Mouse (Mus musculus) G1E (cell line): ENCODE measurements around the gene Msx3.

Experiments used
- CTCF ChIP-seq: IDR thresholded peaks from 2 replicates; pipeline ENCODE4 v1.5.1; 2012; ENCODE audit warnings: low read depth, low read length, inconsistent platforms, mixed read lengths
- GATA1 ChIP-seq: IDR thresholded peaks from 2 replicates; pipeline ENCODE4 v1.6.1; 2012; ENCODE audit warnings: borderline replicate concordance, low read length, inconsistent platforms, mixed read lengths
- TAL1 ChIP-seq: conservative IDR thresholded peaks from 2 replicates; pipeline ENCODE4 v1.6.1; 2012; ENCODE audit warnings: low read depth, low read length, inconsistent platforms, mixed read lengths

DNA sequence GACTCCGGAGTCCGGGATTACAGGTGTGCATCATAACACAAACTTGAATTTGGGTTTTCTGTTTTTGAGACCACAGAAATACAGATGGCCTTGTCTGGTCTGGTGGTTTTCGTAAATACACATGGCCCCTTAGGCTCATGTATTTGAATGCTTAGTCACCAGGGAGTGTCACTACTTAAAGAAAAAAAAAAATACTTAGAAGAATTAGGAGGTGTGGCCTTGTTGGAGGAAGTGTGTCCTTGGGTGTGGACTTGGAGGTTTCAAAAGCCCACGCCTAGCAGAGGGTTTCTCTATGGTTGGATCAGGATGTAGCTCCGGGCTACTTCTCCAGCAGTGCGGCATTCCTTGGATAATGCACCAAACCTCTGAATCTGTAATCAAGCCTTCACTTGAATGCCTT, 28.8 kb upstream of the Msx3 start:
- no peak for TF ChIP-seq CTCF
- no peak for TF ChIP-seq GATA1
- TF ChIP-seq TAL1 = no peak
